Mouse (Mus musculus): ENCODE data around the gene Rad54l.

DNA sequence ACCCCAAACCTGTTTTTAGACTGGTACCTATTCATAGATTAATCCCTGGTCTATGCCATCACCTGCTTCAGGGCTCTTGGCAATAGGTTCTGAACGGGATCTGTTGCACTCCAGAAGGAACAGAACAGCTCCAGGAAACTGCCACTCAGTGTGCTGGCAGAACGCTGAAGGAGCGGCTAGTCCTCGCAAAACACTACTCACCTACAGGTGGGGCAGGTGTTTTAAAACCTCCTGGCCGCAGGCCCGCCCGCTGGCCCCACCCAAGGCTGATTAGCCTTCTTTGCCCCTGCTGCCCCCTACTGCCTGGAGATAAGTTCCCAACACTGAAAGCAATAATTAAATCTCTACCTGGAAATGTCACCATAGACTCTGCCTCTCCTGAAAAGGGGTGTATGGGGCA, 43.9 kb upstream of the Rad54l start, which contains the start of gene Tspan1:
- peak; percentile 70 for TF ChIP-seq CTCF (IDR thresholded peaks at IDR 0.05)
- TF ChIP-seq EP300 (IDR thresholded peaks at IDR 0.05) = no peak
